In the genomic region with DNA sequence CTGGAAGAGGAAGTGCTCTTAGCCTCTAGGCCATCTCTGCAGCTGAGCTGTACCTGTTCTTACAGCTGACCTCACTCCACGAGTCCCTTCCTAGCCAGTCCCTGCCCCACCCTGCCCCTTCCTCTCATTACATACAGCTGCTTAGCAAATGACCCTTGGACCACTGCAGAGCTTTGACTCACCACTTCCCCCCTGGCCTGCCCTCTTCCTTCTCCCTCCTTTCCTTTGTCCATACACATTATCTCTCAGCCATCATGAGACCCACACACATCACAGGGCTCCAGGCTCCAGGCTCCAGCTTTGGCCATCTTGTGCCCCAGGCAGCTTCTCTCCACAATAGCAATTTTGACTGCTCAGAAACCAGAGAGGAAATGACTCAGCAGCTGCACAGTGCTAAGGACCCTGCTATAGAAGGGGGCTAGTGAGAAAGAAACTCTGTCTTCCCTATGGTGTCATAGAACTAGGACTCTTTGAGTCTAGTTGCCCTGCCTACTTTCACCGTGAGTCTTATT, we compare ENCODE assay signal across 1 mouse cellular context.
TF ChIP-seq lines count a peak whose summit lies in the region.

No protein-coding gene starts in this region.

TF ChIP-seq in CH12.LX, 34 proteins besides CTCF, POLR2A, EP300 and RAD21 (continued from another document):
- TF ChIP-seq MAFK (IDR thresholded peaks at IDR 0.05; ENCODE audit: insufficient replicate concordance, low read length) (peak; percentile 62; the same call in 1 of the 2 replicates), TBP (conservative IDR thresholded peaks at IDR 0.05; ENCODE audit: low read depth, low read length) (0 out of 2 replicates have a peak, but pooled peaks have one; percentile 22), PAX5 (IDR thresholded peaks at IDR 0.05; ENCODE audit: low read length) (no peak), JUND (conservative IDR thresholded peaks at IDR 0.05; ENCODE audit: low read depth, low read length) (0 out of 2 replicates have a peak, but pooled peaks have one; percentile 33)
